Mouse (Mus musculus) adrenal gland, postnatal 25 days (tissue): ENCODE data around the gene Dmac2. TPM values are rescaled to one million over a fixed set of nuclear protein-coding genes. Genes with fewer than 3 reads are reported as not detected.

Experiments used
- DNase-seq: peaks from one replicate; pipeline ENCODE4 v3.0.0; 2021; ENCODE audit warnings: mixed read lengths
- total RNA-seq: library from RNA; stranded (reverse); gene quantifications from 2 replicates; pipeline ENCODE4 v1.2.3, GENCODE M21; 2021

Gene Dmac2
- total RNA-seq, 1 experiment from 2014 or later, result 33.1 TPM

GRCm38 (mm10) chr7:25655601-25656428 is 36.6 kb downstream of the Dmac2 start:
- no peak for DNase-seq

GRCm38 (mm10) chr7:25657785-25658184 is 38.6 kb downstream of the Dmac2 start:
- no peak for DNase-seq

GRCm38 (mm10) chr7:25658657-25659472 is 39.7 kb downstream of the Dmac2 start, which contains the start of the genes Bckdha and Exosc5:
Bckdha (minus strand) TSS chr7:25658981.
Exosc5 (plus strand) TSS chr7:25659164.
- DNase-seq, result peak; percentile 97

- DNase-seq, result no peak
Observed at GRCm38 (mm10) chr7:25666381-25666780, 47.2 kb downstream of the Dmac2 start.

GRCm38 (mm10) chr7:25669158-25669557 is 49.9 kb downstream of the Dmac2 start:
- no peak for DNase-seq

- no peak for DNase-seq
Observed at GRCm38 (mm10) chr7:25669631-25670030, 50.4 kb downstream of the Dmac2 start.

- DNase-seq, result no peak
Observed at GRCm38 (mm10) chr7:25670096-25670495, 50.9 kb downstream of the Dmac2 start.

GRCm38 (mm10) chr7:25671686-25672085 is 52.5 kb downstream of the Dmac2 start:
- no peak for DNase-seq

- no peak for DNase-seq
Observed at GRCm38 (mm10) chr7:25672442-25672841, 53.2 kb downstream of the Dmac2 start.

- DNase-seq, result no peak
Observed at GRCm38 (mm10) chr7:25674297-25674696, 55.1 kb downstream of the Dmac2 start.

- no peak for DNase-seq
Observed at GRCm38 (mm10) chr7:25674719-25675300, 55.6 kb downstream of the Dmac2 start, which contains the start of gene Tmem91. Tmem91 (minus strand) TSS chr7:25675166.

Other genes starting within 250 kb of the Dmac2 start
- gene Cnfn, start 249.7 kb upstream of the Dmac2 start, total RNA-seq, result not detected in 2 replicates
- gene Lipe, start 220.7 kb upstream of the Dmac2 start, total RNA-seq, result 295 and 303 TPM in 2 replicates
- gene Cxcl17, start 206.5 kb upstream of the Dmac2 start, total RNA-seq, result not detected in 2 replicates
- 19.9 and 22.7 TPM in 2 replicates for gene Ceacam1, start 141.8 kb upstream of the Dmac2 start, total RNA-seq
- gene Ceacam2, start 79.6 kb upstream of the Dmac2 start, total RNA-seq, result 2.3 and 2.7 TPM in 2 replicates
- not detected in 2 replicates for gene Erich4, start 3.5 kb upstream of the Dmac2 start, total RNA-seq
- 0.90 and 2.8 TPM in 2 replicates for gene B3gnt8, start 7.2 kb downstream of the Dmac2 start, total RNA-seq
- 180 and 185 TPM in 2 replicates for gene Bckdha, start 39.6 kb downstream of the Dmac2 start, total RNA-seq
- gene Exosc5, start 39.8 kb downstream of the Dmac2 start, total RNA-seq, result 47.6 and 59.4 TPM in 2 replicates
- 2.0 TPM in 1 of 2 replicates, not detected in the other for gene Tmem91, start 55.8 kb downstream of the Dmac2 start, total RNA-seq
- 12.7 and 20.3 TPM in 2 replicates for gene B9d2, start 61.4 kb downstream of the Dmac2 start, total RNA-seq
- 37.0 and 43.7 TPM in 2 replicates for gene Tgfb1, start 67.6 kb downstream of the Dmac2 start, total RNA-seq
- gene Ccdc97, start 99.7 kb downstream of the Dmac2 start, total RNA-seq, result 54.4 and 61.9 TPM in 2 replicates
- gene Hnrnpul1, start 135.3 kb downstream of the Dmac2 start, total RNA-seq, result 116 and 128 TPM in 2 replicates
- 27.4 and 32.1 TPM in 2 replicates for gene Axl, start 169.3 kb downstream of the Dmac2 start, total RNA-seq
- 2.5 and 2.9 TPM in 2 replicates for gene Cyp2s1, start 197.5 kb downstream of the Dmac2 start, total RNA-seq